Mouse (Mus musculus) ES-Bruce4 (cell line): ENCODE measurements around the gene Lcmt2. TPM values are rescaled to one million over a fixed set of nuclear protein-coding genes. Genes with fewer than 3 reads are reported as not detected.

Source experiments
- H3K27ac ChIP-seq: 2 replicates; pipeline ENCODE4 v1.5.1; 2012; ENCODE audit warnings: low read length, inconsistent platforms; ENCODE audit not compliant: insufficient read depth
- H3K27me3 ChIP-seq: 2 replicates; pipeline ENCODE4 v1.6.1; 2012; ENCODE audit warnings: mild to moderate bottlenecking, low read length, inconsistent platforms; ENCODE audit not compliant: control insufficient read depth, poor library complexity, insufficient read depth, severe bottlenecking
- H3K36me3 ChIP-seq: 2 replicates; pipeline ENCODE4 v1.6.1; 2012; ENCODE audit warnings: inconsistent platforms, mild to moderate bottlenecking, low read length, moderate library complexity; ENCODE audit not compliant: control insufficient read depth, poor library complexity, insufficient read depth, severe bottlenecking
- H3K4me1 ChIP-seq: one replicate; pipeline ENCODE4 v1.8.1; 2011; ENCODE audit warnings: low read length; ENCODE audit not compliant: control insufficient read depth, insufficient read depth
- H3K4me3 ChIP-seq: 2 replicates; pipeline ENCODE4 v1.5.1; 2011; ENCODE audit warnings: low read depth, mild to moderate bottlenecking, low read length
- H3K9ac ChIP-seq: 2 replicates; pipeline ENCODE4 v1.6.1; 2012; ENCODE audit warnings: low read depth, mild to moderate bottlenecking, inconsistent platforms; ENCODE audit not compliant: poor library complexity, severe bottlenecking
- H3K9me3 ChIP-seq: replicated peaks from 2 replicates; pipeline ENCODE4 v1.6.1; 2012; ENCODE audit warnings: mild to moderate bottlenecking, low read length, inconsistent platforms; ENCODE audit not compliant: control insufficient read depth, poor library complexity, insufficient read depth, severe bottlenecking
- CTCF ChIP-seq: IDR thresholded peaks from one replicate; pipeline ENCODE4 v1.8.1; 2011; ENCODE audit warnings: low read depth, low read length
- EP300 ChIP-seq: IDR thresholded peaks from 2 replicates; pipeline ENCODE4 v1.6.1; 2011; ENCODE audit warnings: low read depth, low read length; ENCODE audit not compliant: insufficient read depth
- POLR2A ChIP-seq: IDR thresholded peaks from one replicate; pipeline ENCODE4 v1.8.1; 2011; ENCODE audit warnings: low read length; ENCODE audit not compliant: insufficient read depth
- polyA plus RNA-seq: library from polyadenylated mRNA; stranded (reverse); fragments of >200 nt; gene quantifications from 2 replicates; pipeline ENCODE4 v1.2.4, GENCODE M21; 2011; ENCODE audit warnings: low read depth; ENCODE audit not compliant: missing spikeins, insufficient read depth, insufficient read length

Gene Lcmt2
- polyA plus RNA-seq, 1 experiment: 3.1 TPM

GRCm38 (mm10) chr2:121170980-121171742, 30.7 kb upstream of the Lcmt2 start, which contains the start of gene Zscan29:
TSS of gene Zscan29 (minus strand) at chr2:121171125.
- H3K9me3 ChIP-seq: no peaks in the 10 kb centered on the region
- peak within 1 kb of the TSS; percentile 13; the same call in 1 of the 2 replicates for H3K27ac ChIP-seq
- H3K4me1 ChIP-seq: no peaks in the 10 kb centered on the region
- TF ChIP-seq CTCF (no peak), POLR2A (peak; percentile 26), EP300 (no peak)
- H3K27me3 ChIP-seq: no peaks in the 10 kb centered on the region
- H3K4me3 ChIP-seq: peak within 1 kb of the TSS; percentile 95
- peaks cover 8% of the 10 kb centered on the region for H3K36me3 ChIP-seq
- peak within 1 kb of the TSS; percentile 98 for H3K9ac ChIP-seq

- TF ChIP-seq EP300 (no peak), CTCF (no peak), POLR2A (no peak)
- Histone ChIP-seq H3K4me3 (peak within 1 kb of the TSS; percentile 95), H3K27me3 (no peaks in the 10 kb centered on the region), H3K9me3 (no peaks in the 10 kb centered on the region), H3K27ac (peak within 1 kb of the TSS; percentile 13; the same call in 1 of the 2 replicates), H3K4me1 (no peaks in the 10 kb centered on the region), H3K9ac (peak within 1 kb of the TSS; percentile 98), H3K36me3 (peaks cover 8% of the 10 kb centered on the region)
These were observed 30.1 kb upstream of the Lcmt2 start, which contains the start of gene Tubgcp4 for GRCm38 (mm10) chr2:121170481-121170971. TSS of gene Tubgcp4 (plus strand) at chr2:121170654.

GRCm38 (mm10) chr2:121169902-121170301, 29.4 kb upstream of the Lcmt2 start:
- TF ChIP-seq POLR2A: no peak
- TF ChIP-seq CTCF: no peak
- no peak for TF ChIP-seq EP300
- Histone ChIP-seq H3K9me3 (no peaks in the 10 kb centered on the region), H3K27ac (no peak overlapping the region), H3K9ac (peak overlapping the region; percentile 98), H3K36me3 (peaks cover 8% of the 10 kb centered on the region), H3K27me3 (no peaks in the 10 kb centered on the region), H3K4me1 (no peaks in the 10 kb centered on the region), H3K4me3 (no peak overlapping the region)

DNA sequence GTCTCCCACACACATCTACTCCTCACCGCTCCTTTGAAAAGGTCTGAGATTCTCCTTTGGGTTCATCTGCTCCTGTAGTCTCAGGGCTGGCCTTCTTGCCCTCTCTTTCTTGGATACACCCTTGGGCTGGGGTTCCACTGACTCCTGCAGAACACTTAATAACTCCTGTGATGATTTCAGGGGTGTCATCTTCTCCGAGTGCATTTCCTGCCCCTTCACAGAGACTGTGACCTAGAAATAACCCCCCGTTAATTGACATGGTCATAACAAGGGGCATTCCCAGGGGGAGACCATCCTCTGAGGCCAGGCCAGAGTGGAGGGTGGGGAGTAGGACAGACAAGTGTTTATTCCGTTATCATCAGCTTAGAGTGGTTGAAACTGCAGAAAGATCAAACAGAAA, 28.7 kb upstream of the Lcmt2 start:
- H3K27ac ChIP-seq: no peak overlapping the region
- no peaks in the 10 kb centered on the region for H3K4me1 ChIP-seq
- H3K9me3 ChIP-seq: no peaks in the 10 kb centered on the region
- H3K4me3 ChIP-seq: no peak overlapping the region
- H3K36me3 ChIP-seq: peaks cover 7% of the 10 kb centered on the region
- H3K9ac ChIP-seq: no peak overlapping the region
- no peaks in the 10 kb centered on the region for H3K27me3 ChIP-seq
- no peak for TF ChIP-seq EP300

DNA sequence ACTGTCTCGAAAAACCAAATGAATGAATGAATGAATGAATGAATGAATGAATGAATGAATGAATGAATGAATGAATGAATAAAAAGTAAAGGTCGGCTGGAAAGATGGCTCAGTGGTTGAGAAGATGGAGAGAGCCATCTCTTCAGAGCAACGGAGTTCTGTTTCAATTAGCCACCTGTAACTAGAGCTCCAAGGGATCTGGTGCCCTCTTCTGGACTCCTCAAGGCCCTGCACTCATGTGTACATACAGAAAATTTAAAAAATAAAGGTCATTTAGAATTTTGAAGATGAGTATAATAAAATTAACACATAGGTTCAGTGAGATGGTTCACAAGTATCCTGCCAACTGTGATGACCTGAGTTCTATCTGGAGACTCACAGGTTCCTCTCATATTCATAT, 12.6 kb upstream of the Lcmt2 start:
- Histone ChIP-seq H3K36me3 (peaks cover 2% of the 10 kb centered on the region; the same call in 1 of the 2 replicates), H3K27ac (no peak overlapping the region)

GRCm38 (mm10) chr2:121149679-121150078, 9.2 kb upstream of the Lcmt2 start:
- H3K36me3 ChIP-seq: peaks cover 2% of the 10 kb centered on the region
- no peak for TF ChIP-seq POLR2A
- TF ChIP-seq EP300: no peak
- no peak for TF ChIP-seq CTCF
- no peak overlapping the region for H3K27ac ChIP-seq
- no peak overlapping the region for H3K9ac ChIP-seq
- no peaks in the 10 kb centered on the region for H3K4me1 ChIP-seq
- H3K4me3 ChIP-seq: no peak overlapping the region
- no peaks in the 10 kb centered on the region for H3K27me3 ChIP-seq
- H3K9me3 ChIP-seq: no peaks in the 10 kb centered on the region

More for the DNA sequence above, 12.6 kb upstream of the Lcmt2 start:
- H3K9me3 ChIP-seq: no peaks in the 10 kb centered on the region
- no peaks in the 10 kb centered on the region for H3K4me1 ChIP-seq
- H3K4me3 ChIP-seq: no peak overlapping the region
- H3K9ac ChIP-seq: no peak overlapping the region
- TF ChIP-seq EP300 (no peak), CTCF (peak; percentile 10), POLR2A (no peak)
- H3K27me3 ChIP-seq: no peaks in the 10 kb centered on the region
